Mouse (Mus musculus): ENCODE measurements around the gene Ssh3. TPM values are rescaled to one million over a fixed set of nuclear protein-coding genes. Genes with fewer than 3 reads are reported as not detected.

The Ssh3 gene
- total RNA-seq, 2 experiments from 2014 or later = 7.2 to 8.6 TPM

DNA sequence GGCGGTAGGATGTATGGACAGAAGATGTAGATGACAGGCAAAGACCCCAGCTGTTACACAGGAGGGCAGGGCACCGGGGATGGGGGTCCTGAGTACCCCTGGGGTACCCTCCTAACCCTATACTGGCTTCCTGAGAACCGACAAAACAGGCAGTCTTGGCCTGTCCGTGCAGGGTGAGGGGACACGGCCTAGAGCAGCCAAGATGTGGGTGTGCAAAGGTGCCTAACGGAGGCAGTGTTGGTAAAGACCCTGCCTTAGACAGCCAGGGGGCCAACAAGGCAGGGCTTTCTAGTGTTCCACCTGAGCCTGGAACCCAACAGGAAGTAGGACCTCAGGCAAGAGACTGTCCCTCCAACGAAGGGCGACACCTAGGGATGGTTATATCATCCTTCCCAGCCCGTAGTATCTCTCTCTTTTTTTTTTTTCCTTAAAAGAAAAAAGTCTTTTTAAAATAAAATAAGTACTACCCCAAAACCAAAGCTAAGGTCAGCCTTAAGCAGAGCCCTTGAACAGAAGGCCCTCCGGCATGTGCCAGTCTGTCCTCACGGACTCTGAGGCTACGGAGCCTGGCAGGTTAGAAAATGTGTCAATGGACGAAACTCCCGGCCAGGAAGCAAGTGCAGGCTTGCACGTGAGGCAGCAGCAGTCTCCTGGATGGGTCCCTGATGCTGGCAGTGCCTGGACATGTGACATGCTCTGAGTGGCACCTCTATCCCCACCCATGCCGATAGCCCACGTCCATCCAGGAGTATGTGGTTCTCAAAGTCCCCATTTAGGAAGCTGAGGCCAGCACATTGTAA lies 29.5 kb upstream of the Ssh3 start:
- intact Hi-C loops (cut with DNase I) = no loop called here
- no peak for DNase-seq

- no peak for DNase-seq
- intact Hi-C loops (cut with DNase I) = no loop called here
These were observed 28.9 kb upstream of the Ssh3 start for GRCm38 (mm10) chr19:4297851-4298250.

- no peak for DNase-seq
- intact Hi-C loops (cut with DNase I) = no loop called here
These were observed 27.6 kb upstream of the Ssh3 start for GRCm38 (mm10) chr19:4296611-4297010.

DNA sequence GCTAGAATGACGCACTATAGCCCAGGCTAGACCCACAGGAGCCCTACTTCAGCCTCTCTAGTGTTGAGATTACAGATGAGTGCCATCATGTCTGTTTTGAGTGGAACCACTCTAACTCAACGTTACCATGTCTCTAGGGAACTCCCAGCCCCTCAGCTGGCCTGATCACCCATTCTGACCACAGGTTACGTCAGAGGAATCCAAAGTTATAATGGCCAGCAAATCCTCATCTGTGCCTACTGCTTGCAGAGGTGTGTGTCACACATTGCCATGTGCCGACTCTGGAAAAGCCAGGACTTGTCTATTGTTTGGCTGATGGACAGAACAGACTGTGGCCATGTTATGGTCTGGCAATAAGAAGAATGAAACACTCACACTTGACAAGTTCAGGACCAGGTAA lies 26.4 kb upstream of the Ssh3 start:
- no peak for DNase-seq
- intact Hi-C loops (cut with DNase I) = no loop called here

DNA sequence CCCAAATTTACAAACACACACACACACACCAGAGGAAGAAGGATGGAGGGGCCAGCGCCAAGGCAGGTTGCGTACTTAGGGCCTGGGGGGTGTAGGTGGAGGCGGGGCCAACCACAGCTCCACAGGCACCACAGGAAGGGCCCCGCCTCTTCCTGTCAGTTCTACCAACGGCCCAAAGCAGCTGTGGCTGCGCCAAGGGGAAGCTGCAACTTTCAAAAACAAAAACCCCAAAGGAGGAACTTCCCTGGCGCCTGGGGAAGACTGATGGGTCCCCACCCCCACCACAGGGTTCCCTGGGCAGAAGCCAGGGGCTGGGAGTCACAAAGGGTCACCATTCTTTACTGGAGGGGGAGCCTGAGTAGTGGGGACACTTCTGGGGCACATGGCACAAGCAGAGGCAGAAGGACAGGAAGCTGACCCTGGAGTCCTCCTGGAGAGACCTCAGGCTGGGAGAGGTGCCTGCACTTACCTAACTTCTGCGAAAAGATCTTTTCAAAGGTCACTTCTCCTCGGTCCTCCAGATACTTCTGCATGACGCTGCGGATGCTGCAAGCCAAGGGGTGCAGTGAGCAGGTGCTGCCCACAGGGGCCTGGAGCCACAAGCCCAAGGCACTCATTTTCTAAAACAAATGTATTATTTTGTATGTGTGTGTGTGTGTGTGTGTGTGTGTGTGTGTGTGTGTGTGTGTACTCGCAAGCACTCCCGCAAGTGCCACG lies 25.6 kb upstream of the Ssh3 start:
- peak; percentile 68 to 72 for DNase-seq
- intact Hi-C loops (cut with DNase I) = no loop called here

- intact Hi-C loops (cut with DNase I) = no loop called here
These were observed 22.2 kb upstream of the Ssh3 start for GRCm38 (mm10) chr19:4291161-4291560.

DNA sequence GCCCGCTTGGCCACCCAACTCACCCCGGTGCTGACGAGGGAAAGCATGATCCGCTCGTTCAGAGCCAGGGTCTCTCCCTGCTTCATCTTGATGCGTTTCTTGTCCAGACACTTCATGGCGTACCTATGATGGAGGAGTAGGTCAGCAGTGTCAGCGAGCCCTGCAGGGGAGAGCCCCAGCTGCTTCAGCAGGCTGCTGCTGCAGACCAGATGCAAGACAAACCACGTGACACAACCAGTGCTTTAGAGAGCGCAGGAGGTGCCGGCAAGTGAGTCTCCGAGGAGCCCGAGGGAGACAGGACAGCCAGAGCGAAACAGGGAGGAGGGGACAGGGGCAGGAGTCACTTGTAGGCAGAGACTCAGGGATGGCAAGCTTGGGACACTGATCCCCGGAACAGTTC lies 21.8 kb upstream of the Ssh3 start:
- intact Hi-C loops (cut with DNase I) = no loop called here
- DNase-seq = no peak

More at GRCm38 (mm10) chr19:4291161-4291560, 22.2 kb upstream of the Ssh3 start:
- DNase-seq = no peak

DNA sequence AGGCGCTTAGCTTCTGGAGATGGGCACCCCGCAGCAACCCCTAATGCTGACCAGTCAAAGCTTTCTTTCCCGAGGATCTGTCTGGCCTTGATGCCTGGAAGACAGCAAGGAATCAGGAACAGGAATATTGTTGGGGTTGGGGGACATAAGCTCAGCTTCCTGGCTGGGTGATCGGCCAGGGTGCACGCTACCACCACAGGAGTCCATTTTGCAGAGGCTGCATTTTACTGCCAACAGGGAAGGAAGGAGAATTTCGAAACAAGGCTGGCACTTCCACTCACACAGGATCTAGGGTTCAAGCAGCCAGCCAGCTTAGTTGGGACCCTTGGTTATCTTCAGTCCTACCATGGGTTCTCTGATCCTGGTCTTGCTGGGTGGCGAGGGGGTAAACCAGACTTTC lies 14.7 kb upstream of the Ssh3 start:
- intact Hi-C loops (cut with DNase I) = loop anchor here (1.0 to 2.0 kb wide), 2 partner anchors 23 kb away; partner anchors contain the start of gene Grk2
- no peak for DNase-seq

DNA sequence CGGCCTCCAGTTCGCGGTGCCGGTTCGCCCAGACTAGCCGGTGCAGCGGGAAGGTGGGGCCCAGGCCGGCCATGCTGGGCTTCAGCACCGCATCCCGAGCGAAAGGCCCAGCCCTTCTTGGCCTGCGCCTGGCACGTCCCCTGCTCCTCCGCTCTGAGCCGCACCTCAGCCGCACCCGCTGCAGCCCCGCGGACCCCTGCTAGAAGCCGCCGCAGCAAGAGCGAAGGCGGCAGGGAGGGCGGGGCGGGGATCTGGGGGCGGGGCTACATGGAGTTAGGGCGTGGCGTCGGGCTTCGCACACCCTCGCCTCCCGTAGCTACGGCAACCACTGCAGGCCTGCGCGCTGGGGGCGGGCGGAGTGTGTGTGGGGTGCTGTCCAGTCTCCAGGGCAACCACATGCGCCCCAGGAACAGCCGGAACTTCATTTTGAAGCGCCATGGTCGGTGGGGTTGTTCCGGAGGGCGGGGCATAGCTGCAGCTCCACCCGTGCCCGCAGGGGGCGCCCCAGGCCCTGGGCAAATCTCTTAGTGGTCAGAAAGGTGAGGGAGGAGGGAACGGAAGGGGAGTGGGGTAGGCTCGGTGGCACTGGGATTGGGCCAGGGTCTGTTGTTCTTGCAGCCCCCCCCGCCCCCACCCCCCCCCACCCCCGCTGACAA lies 14.0 kb upstream of the Ssh3 start, which contains the start of gene Ankrd13d:
Gene Ankrd13d, minus strand, starts transcription at position 240 of the 656 bp plus-strand sequence.
- intact Hi-C loops (cut with DNase I) = loop anchor here (1.0 to 2.0 kb wide), 2 partner anchors 22 to 23 kb away; partner anchors contain the start of gene Grk2
- DNase-seq = peak; percentile 87 to 88

- no peak for DNase-seq
- intact Hi-C loops (cut with DNase I) = no loop called here
These were observed 11.4 kb upstream of the Ssh3 start for GRCm38 (mm10) chr19:4280425-4280824.

GRCm38 (mm10) chr19:4279487-4279886 lies 10.5 kb upstream of the Ssh3 start:
- DNase-seq = no peak
- intact Hi-C loops (cut with DNase I) = no loop called here

DNA sequence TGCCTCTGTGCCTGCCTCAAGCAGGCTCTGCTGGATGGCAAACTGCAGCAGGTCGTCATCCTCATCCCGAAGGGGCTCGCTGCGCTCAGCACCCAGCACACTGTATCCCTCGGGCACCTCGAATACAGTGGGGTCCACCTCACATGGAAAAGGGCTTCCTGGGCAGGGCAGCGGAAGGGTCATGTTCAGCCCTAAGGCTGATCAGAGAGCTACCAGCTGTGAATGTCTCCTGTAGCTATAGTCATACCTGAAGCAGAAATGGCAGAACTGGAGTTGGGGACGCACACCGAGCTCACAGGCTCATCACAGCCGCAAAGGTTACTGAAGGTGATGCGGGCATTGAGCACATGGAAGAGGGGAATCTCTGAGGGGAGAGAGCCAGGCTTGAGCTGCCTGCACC lies 2.0 kb upstream of the Ssh3 start:
- intact Hi-C loops (cut with DNase I) = no loop called here

GRCm38 (mm10) chr19:4270187-4270586 lies 1.2 kb upstream of the Ssh3 start:
- intact Hi-C loops (cut with DNase I) = no loop called here
- no peak for DNase-seq

More for the DNA sequence above, 2.0 kb upstream of the Ssh3 start:
- no peak for DNase-seq

- no peak for DNase-seq
These were observed 3.0 kb downstream of the Ssh3 start for GRCm38 (mm10) chr19:4265956-4266355.

DNA sequence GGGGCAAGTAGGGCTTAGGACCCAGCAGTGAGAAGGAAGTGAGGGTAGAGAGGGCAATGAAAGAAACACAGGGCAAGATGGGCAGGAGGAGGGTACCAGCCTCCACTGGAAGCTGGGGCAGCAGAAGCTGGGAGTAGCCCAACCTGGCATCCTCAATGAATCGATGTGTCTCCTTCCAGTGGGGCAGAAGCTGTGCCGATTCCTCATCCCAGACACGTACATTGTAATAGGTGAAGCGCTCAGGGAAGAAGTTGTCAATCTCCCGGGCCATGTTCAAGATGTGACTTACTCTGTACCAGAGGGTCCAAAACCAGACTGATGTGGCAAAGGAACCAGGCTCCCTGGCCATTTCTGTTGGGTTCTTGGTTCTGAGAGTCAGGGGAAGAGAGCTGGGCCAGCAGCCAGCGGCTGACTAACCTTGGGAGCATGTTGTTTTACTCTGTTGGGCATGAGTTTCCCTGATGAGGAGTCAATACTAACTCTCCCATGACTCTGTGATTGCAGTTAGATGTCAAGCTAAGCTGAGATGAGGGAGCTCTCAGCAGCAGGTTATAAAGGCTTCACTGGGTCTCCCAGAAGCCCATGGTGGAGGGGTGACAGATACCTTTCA lies 4.7 kb downstream of the Ssh3 start:
- intact Hi-C loops (cut with DNase I) = no loop called here

More at GRCm38 (mm10) chr19:4265956-4266355, 3.0 kb downstream of the Ssh3 start:
- intact Hi-C loops (cut with DNase I) = no loop called here

DNA sequence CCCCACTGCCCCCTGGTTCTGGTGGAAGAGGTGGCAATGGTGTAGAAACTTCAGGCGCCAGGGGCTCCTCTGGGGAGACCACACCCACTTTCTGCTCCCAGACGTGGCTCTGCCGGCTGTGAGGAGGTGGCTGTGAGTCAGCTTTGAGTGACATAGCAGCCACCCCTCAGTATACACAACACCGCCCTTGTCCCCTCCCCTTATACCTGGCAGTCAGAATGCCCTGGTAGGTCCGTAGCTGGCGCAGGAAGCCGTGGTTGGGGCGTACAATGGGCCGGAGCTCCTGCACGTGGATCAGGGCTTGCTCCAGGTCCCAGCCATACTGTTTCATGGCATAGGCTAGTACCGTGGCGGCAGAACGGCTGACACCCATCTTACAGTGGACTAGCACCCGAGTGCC lies 5.3 kb downstream of the Ssh3 start:
- intact Hi-C loops (cut with DNase I) = no loop called here
- no peak for DNase-seq

More for the DNA sequence above, 4.7 kb downstream of the Ssh3 start:
- no peak for DNase-seq

DNA sequence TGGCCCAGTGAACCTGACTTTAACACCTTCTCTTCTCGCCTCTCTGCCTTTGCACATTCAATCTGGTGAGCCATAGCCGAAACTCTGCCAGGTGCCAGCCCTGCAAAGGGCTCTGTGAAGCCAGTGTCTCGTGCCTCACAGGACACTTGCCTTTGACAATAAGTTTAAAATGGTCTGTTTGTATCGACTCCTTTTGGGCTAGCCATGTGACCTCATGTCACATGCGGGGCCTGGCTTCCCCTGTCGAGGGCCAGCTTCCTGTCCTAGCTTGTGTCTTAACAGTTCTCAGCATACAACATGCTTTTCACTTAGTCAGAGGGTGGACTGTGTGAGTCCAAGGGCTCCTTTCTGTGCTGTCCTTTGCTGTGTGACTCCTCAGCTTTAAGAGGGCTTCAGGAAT lies 6.2 kb downstream of the Ssh3 start:
- intact Hi-C loops (cut with DNase I) = no loop called here

GRCm38 (mm10) chr19:4261038-4261698 lies 7.8 kb downstream of the Ssh3 start:
- intact Hi-C loops (cut with DNase I) = loop anchor here (2.0 kb wide), 1 partner anchor 22 kb away; the partner anchor contains the start of gene Ankrd13d
- DNase-seq = no peak

More for the DNA sequence above, 6.2 kb downstream of the Ssh3 start:
- DNase-seq = no peak

DNA sequence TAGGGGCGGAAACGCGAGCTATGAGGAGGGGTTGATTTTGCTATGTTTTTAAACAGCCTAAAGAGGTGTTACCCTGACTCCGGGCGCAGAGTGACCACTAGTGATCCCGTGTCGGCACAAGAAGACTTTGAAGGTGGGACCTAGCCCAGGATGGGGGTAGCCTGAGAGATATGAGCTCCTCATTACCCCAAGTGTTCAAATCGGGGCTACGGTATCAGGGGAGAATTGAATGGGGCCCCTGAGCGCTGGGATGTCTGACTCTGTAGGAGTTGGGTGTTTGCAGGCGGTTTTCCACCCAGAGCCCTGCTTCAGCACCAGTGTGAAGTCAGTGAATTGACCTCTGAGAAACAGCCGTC lies 11.1 kb downstream of the Ssh3 start:
- no peak for DNase-seq
- intact Hi-C loops (cut with DNase I) = loop anchor here (1.0 to 5.0 kb wide), 4 partner anchors 48 to 185 kb away; partner anchors contain the start of gene Grk2
